Mouse (Mus musculus) lung, postnatal 10 days (tissue): ENCODE data around the gene Tmem239.
A peak's percentile ranks its signal among the peaks of the same experiment; 100 is the strongest.
"Not testable (repeated sequence)": the region's sequence is repeated elsewhere in the genome, so short reads cannot be mapped to it uniquely, and the experiment has no call there.

Experiments used
- DNase-seq: peaks from one replicate; pipeline ENCODE4 v3.0.0; 2021

Tmem239 gene

GRCm38 (mm10) chr2:130406178-130406577, at the start of gene Tmem239:
Gene Tmem239, plus strand, starts transcription at chr2:130406478.
- no peak for DNase-seq

- no peak for DNase-seq
Measured at GRCm38 (mm10) chr2:130357551-130357950, 48.7 kb upstream of the Tmem239 start.

GRCm38 (mm10) chr2:130358852-130359251, 47.4 kb upstream of the Tmem239 start:
- DNase-seq: no peak

GRCm38 (mm10) chr2:130362511-130363026, 43.7 kb upstream of the Tmem239 start:
- DNase-seq: peak; percentile 76

- DNase-seq: peak; percentile 51
Measured at GRCm38 (mm10) chr2:130365211-130366094, 40.8 kb upstream of the Tmem239 start.

- no peak for DNase-seq
Measured at GRCm38 (mm10) chr2:130367386-130367785, 38.9 kb upstream of the Tmem239 start.

GRCm38 (mm10) chr2:130373026-130373425, 33.3 kb upstream of the Tmem239 start:
- not testable (repeated sequence) for DNase-seq

GRCm38 (mm10) chr2:130374951-130375350, 31.3 kb upstream of the Tmem239 start:
- no peak for DNase-seq

GRCm38 (mm10) chr2:130383205-130383604, 23.1 kb upstream of the Tmem239 start:
- DNase-seq: no peak

- no peak for DNase-seq
Measured at GRCm38 (mm10) chr2:130383895-130384294, 22.4 kb upstream of the Tmem239 start.

- peak; percentile 53 for DNase-seq
Measured at GRCm38 (mm10) chr2:130386212-130386611, 20.1 kb upstream of the Tmem239 start.

- DNase-seq: no peak
Measured at GRCm38 (mm10) chr2:130388796-130389195, 17.5 kb upstream of the Tmem239 start.

GRCm38 (mm10) chr2:130390993-130391625, 15.2 kb upstream of the Tmem239 start:
- DNase-seq: no peak

- DNase-seq: no peak
Measured at GRCm38 (mm10) chr2:130392836-130393235, 13.4 kb upstream of the Tmem239 start.

- DNase-seq: no peak
Measured at GRCm38 (mm10) chr2:130395696-130396095, 10.6 kb upstream of the Tmem239 start.

GRCm38 (mm10) chr2:130397186-130397985, 8.9 kb upstream of the Tmem239 start, which contains the start of gene Cpxm1:
Gene Cpxm1, minus strand, starts transcription at chr2:130397574.
- peak; percentile 52 for DNase-seq

GRCm38 (mm10) chr2:130398091-130398490, 8.2 kb upstream of the Tmem239 start:
- peak; percentile 36 for DNase-seq

- no peak for DNase-seq
Measured at GRCm38 (mm10) chr2:130400046-130400445, 6.2 kb upstream of the Tmem239 start.

- DNase-seq: no peak
Measured at GRCm38 (mm10) chr2:130401891-130402290, 4.4 kb upstream of the Tmem239 start.

- DNase-seq: no peak
Measured at GRCm38 (mm10) chr2:130404939-130405338, 1.3 kb upstream of the Tmem239 start, which contains the start of the genes Gm28372 and 1700020A23Rik. Gene Gm28372, plus strand, starts transcription at chr2:130405239. Gene 1700020A23Rik, plus strand, starts transcription at chr2:130405259.

- DNase-seq: no peak
Measured at GRCm38 (mm10) chr2:130408194-130408593, 1.9 kb downstream of the Tmem239 start.
